Mouse (Mus musculus): ENCODE results near the gene Acadl.

GRCm38 (mm10) chr1:66865633-66866032 lies 2.6 kb upstream of the Acadl start:
- no peak for TF ChIP-seq CTCF (IDR thresholded peaks at IDR 0.05; ENCODE audit: low read depth, low read length)
- no peak for TF ChIP-seq GATA1 (IDR thresholded peaks at IDR 0.05; ENCODE audit: borderline replicate concordance, low read length)

All from G1E (cell line).